Mouse (Mus musculus) CH12.LX (cell line): ENCODE measurements at regions not wholly inside any gene's neighbourhood (a gene's known extent, or its start where the extent isn't known, plus 50 kb on each side); places are given as distances from the start of the nearest gene placed in this dataset.
A peak's percentile ranks its signal among the peaks of the same experiment; 100 is the strongest.

Source experiments
- DNase-seq: peaks from one replicate; pipeline ENCODE4 v3.0.0-alpha.2; 2013; ENCODE audit errors: extremely low read depth
- H3K27ac ChIP-seq: 2 replicates; pipeline ENCODE4 v1.5.1; 2012; ENCODE audit warnings: low read depth, mild to moderate bottlenecking, control low read depth, moderate library complexity; ENCODE audit not compliant: insufficient read depth
- H3K27me3 ChIP-seq: replicated peaks from 2 replicates; pipeline ENCODE3; 2012; ENCODE audit warnings: inconsistent platforms
- H3K36me3 ChIP-seq, 2 experiments: replicated peaks in 1 of 2; 2 replicates each; pipeline versions ENCODE3 to v1.6.1; 2012; ENCODE audit warnings: inconsistent platforms in 1 of 2, low read length in 1 of 2, mild to moderate bottlenecking in 1 of 2, mixed read lengths in 1 of 2, moderate library complexity in 1 of 2; ENCODE audit not compliant: control insufficient read depth in 1 of 2, insufficient read depth in 1 of 2
- H3K4me1 ChIP-seq, 2 experiments: 2 replicates each; pipeline ENCODE4 v1.6.1; 2012; ENCODE audit warnings: inconsistent platforms in 1 of 2, moderate library complexity in 1 of 2; ENCODE audit not compliant: insufficient read depth in 2 of 2, control insufficient read depth in 1 of 2
- H3K4me2 ChIP-seq: 2 replicates; pipeline ENCODE4 v1.6.1; 2012; ENCODE audit warnings: low read depth, mild to moderate bottlenecking, control low read depth; ENCODE audit not compliant: poor library complexity, insufficient read depth, severe bottlenecking
- H3K4me3 ChIP-seq, 3 experiments: fragments of 150-350 bp in 1 of 3; sonication (generic) in 1 of 3; replicated peaks in 1 of 3; 2 replicates each; pipeline versions ENCODE3 to v1.5.1; 2011 to 2012; ENCODE audit warnings: low read depth in 2 of 3, low read length in 2 of 3, mild to moderate bottlenecking in 2 of 3, moderate library complexity in 2 of 3, control low read depth in 1 of 3, improper control_type of control experiment in 1 of 3, inconsistent platforms in 1 of 3, mixed read lengths in 1 of 3; ENCODE audit not compliant: poor library complexity in 1 of 3
- H3K79me2 ChIP-seq: replicated peaks from 2 replicates; pipeline ENCODE4 v1.6.1; 2012; ENCODE audit warnings: mild to moderate bottlenecking, moderate library complexity; ENCODE audit not compliant: control insufficient read depth, poor library complexity, insufficient read depth, severe bottlenecking; ENCODE audit errors: extremely low read depth
- H3K9ac ChIP-seq: 2 replicates; pipeline ENCODE4 v1.6.1; 2012; ENCODE audit warnings: low read depth, mild to moderate bottlenecking, control low read depth, moderate library complexity; ENCODE audit not compliant: insufficient read depth
- H3K9me3 ChIP-seq: replicated peaks from 2 replicates; pipeline ENCODE3; 2012; ENCODE audit warnings: low read length, inconsistent platforms, mixed read lengths
- EP300 ChIP-seq: IDR thresholded peaks from 2 replicates; pipeline ENCODE4 v1.6.1; 2011; ENCODE audit warnings: low read length, improper control_type of control experiment
- ETS1 ChIP-seq: conservative IDR thresholded peaks from 2 replicates; pipeline ENCODE4 v1.6.1; 2012; ENCODE audit warnings: low read depth, mild to moderate bottlenecking, inconsistent platforms, low read length, improper control_type of control experiment, moderate library complexity
- IRF4 ChIP-seq: IDR thresholded peaks from 2 replicates; pipeline ENCODE4 v1.6.1; 2014; ENCODE audit warnings: low read depth, mild to moderate bottlenecking, inconsistent platforms, low read length, improper control_type of control experiment
- JUN ChIP-seq: IDR thresholded peaks from 2 replicates; pipeline ENCODE4 v1.6.1; 2011; ENCODE audit warnings: low read depth, mild to moderate bottlenecking, low read length, improper control_type of control experiment, moderate library complexity; ENCODE audit not compliant: insufficient read depth
- JUND ChIP-seq: conservative IDR thresholded peaks from 2 replicates; pipeline ENCODE4 v1.6.1; 2011; ENCODE audit warnings: low read depth, low read length, improper control_type of control experiment
- KAT2A ChIP-seq: IDR thresholded peaks from 2 replicates; pipeline ENCODE4 v1.6.1; 2012; ENCODE audit warnings: low read length, improper control_type of control experiment, inconsistent platforms; ENCODE audit not compliant: insufficient replicate concordance
- MAFK ChIP-seq: IDR thresholded peaks from 2 replicates; pipeline ENCODE4 v1.6.1; 2011; ENCODE audit warnings: low read length, improper control_type of control experiment; ENCODE audit not compliant: insufficient replicate concordance
- MEF2A ChIP-seq: IDR thresholded peaks from 2 replicates; pipeline ENCODE4 v1.6.1; 2014; ENCODE audit warnings: low read depth, mild to moderate bottlenecking, inconsistent platforms, low read length, improper control_type of control experiment, borderline replicate concordance
- NELFE ChIP-seq: IDR thresholded peaks from 2 replicates; pipeline ENCODE4 v1.6.1; 2011; ENCODE audit warnings: low read depth, low read length, improper control_type of control experiment
- NRF1 ChIP-seq: IDR thresholded peaks from 2 replicates; pipeline ENCODE4 v1.6.1; 2014; ENCODE audit warnings: low read depth, mild to moderate bottlenecking, inconsistent platforms, low read length, improper control_type of control experiment, moderate library complexity
- PAX5 ChIP-seq: IDR thresholded peaks from 2 replicates; pipeline ENCODE4 v1.6.1; 2012; ENCODE audit warnings: low read length, inconsistent platforms, mixed read lengths
- POLR2A ChIP-seq: IDR thresholded peaks from 2 replicates; pipeline ENCODE4 v1.6.1; 2011; ENCODE audit warnings: low read depth, mild to moderate bottlenecking, improper control_type of control experiment, low read length
- RAD21 ChIP-seq: IDR thresholded peaks from 2 replicates; pipeline ENCODE4 v1.6.1; 2011; ENCODE audit warnings: low read depth, mild to moderate bottlenecking, low read length, improper control_type of control experiment, moderate library complexity
- RCOR1 ChIP-seq: conservative IDR thresholded peaks from 2 replicates; pipeline ENCODE4 v1.6.1; 2012; ENCODE audit warnings: low read depth, mild to moderate bottlenecking, inconsistent platforms, low read length, improper control_type of control experiment
- SMC3 ChIP-seq: IDR thresholded peaks from 2 replicates; pipeline ENCODE4 v1.6.1; 2011; ENCODE audit warnings: low read depth, low read length, improper control_type of control experiment
- TBP ChIP-seq: conservative IDR thresholded peaks from 2 replicates; pipeline ENCODE4 v1.6.1; 2011; ENCODE audit warnings: low read depth, low read length, improper control_type of control experiment
- TCF12 ChIP-seq: IDR thresholded peaks from 2 replicates; pipeline ENCODE4 v1.6.1; 2014; ENCODE audit warnings: low read depth, mild to moderate bottlenecking, inconsistent platforms, low read length, improper control_type of control experiment
- UBTF ChIP-seq: IDR thresholded peaks from 2 replicates; pipeline ENCODE4 v1.6.1; 2012; ENCODE audit warnings: low read depth, mild to moderate bottlenecking, inconsistent platforms, low read length, improper control_type of control experiment, moderate library complexity
- USF1 ChIP-seq: IDR thresholded peaks from 2 replicates; pipeline ENCODE4 v1.6.1; 2014; ENCODE audit warnings: low read depth, mild to moderate bottlenecking, inconsistent platforms, low read length, improper control_type of control experiment
- ZC3H11A ChIP-seq: IDR thresholded peaks from 2 replicates; pipeline ENCODE4 v1.6.1; 2012; ENCODE audit warnings: low read depth, mild to moderate bottlenecking, inconsistent platforms, low read length, improper control_type of control experiment
- ZKSCAN1 ChIP-seq: IDR thresholded peaks from 2 replicates; pipeline ENCODE4 v1.6.1; 2012; ENCODE audit warnings: low read depth, inconsistent platforms, low read length, improper control_type of control experiment, borderline replicate concordance
- ZNF384 ChIP-seq: IDR thresholded peaks from 2 replicates; pipeline ENCODE4 v1.6.1; 2012; ENCODE audit warnings: low read depth, low read length, improper control_type of control experiment, inconsistent platforms
- dilution Hi-C: fragments of 300-500 bp; cut with MboI; formaldehyde crosslinking; loops from 2 replicates; pipeline ENCODE4 v1.14.3; 2020; ENCODE audit warnings: low sequenced_read_pairs; ENCODE audit not compliant: extremely low pct_unique_long_range_greater_than_20kb, extremely low pct_ligation_motif_present
- in situ Hi-C: fragments of 300-500 bp; cut with MboI; formaldehyde crosslinking; loops from 3 replicates; pipeline ENCODE4 v1.14.3; 2019; ENCODE audit warnings: low sequenced_read_pairs, low pct_ligation_motif_present, low pct_unique_long_range_greater_than_20kb, mixed read lengths

- Histone ChIP-seq H3K9ac (no peak overlapping the region), H3K4me3 (no peak overlapping the region), H3K4me1 (peaks cover 0 to 25% of the 10 kb centered on the region in 2 experiments; a peak in 2 of 4 replicates), H3K36me3 (no peaks in the 10 kb centered on the region), H3K9me3 (no peaks in the 10 kb centered on the region), H3K27me3 (no peaks in the 10 kb centered on the region)
- no peak for DNase-seq
- dilution Hi-C loops, result no loop called here
- TF ChIP-seq IRF4 (peak; percentile 63), EP300 (peak; percentile 78), TCF12 (no peak)
- TF ChIP-seq, all 38 proteins: peak for 2
- no peaks in the 10 kb centered on the region for H3K79me2 ChIP-seq
- no peak overlapping the region for H3K27ac ChIP-seq
- in situ Hi-C loops, result no loop called here
- H3K4me2 ChIP-seq, result no peak overlapping the region
Measured at GRCm38 (mm10) chr10:55096223-55096622, 1010.5 kb upstream of the Msl3l2 start.

DNA sequence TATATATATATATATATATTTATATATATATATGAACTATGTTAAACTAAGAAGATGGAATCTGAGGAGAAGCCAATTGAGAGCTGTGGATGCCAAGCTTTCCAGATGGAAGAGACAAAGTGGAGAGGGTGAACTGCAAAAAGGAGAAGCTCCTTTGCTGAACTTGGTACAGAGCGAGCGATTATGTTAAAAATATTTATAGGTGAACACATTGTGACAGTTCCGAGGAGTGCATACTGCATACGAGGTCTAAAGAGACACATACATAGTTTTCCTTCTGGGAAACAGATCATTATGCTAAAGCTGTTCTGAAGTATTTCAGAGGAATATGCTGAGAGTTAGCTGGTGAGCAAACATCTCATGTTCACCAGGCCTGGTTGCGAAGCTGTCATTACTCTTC, 1009.5 kb upstream of the Msl3l2 start:
- TF ChIP-seq SMC3 (no peak), ETS1 (no peak), ZNF384 (no peak), IRF4 (no peak), MEF2A (no peak), UBTF (no peak), ZKSCAN1 (no peak), TBP (no peak), RAD21 (no peak), JUN (no peak), JUND (no peak), MAFK (no peak), RCOR1 (no peak), KAT2A (no peak), NRF1 (no peak), NELFE (no peak), PAX5 (no peak), ZC3H11A (no peak), POLR2A (no peak), USF1 (no peak)
- no peaks in the 10 kb centered on the region for H3K36me3 ChIP-seq
- H3K4me2 ChIP-seq, result no peak overlapping the region
- H3K79me2 ChIP-seq, result no peaks in the 10 kb centered on the region
- no peak for DNase-seq
- no peak overlapping the region for H3K27ac ChIP-seq
- no peaks in the 10 kb centered on the region for H3K27me3 ChIP-seq
- in situ Hi-C loops, result no loop called here
- no peak overlapping the region for H3K9ac ChIP-seq
- peaks cover 0 to 25% of the 10 kb centered on the region in 2 experiments; a peak in 2 of 4 replicates for H3K4me1 ChIP-seq
- dilution Hi-C loops, result no loop called here
- H3K9me3 ChIP-seq, result no peaks in the 10 kb centered on the region
- H3K4me3 ChIP-seq, result no peak overlapping the region
